Mouse (Mus musculus) frontal cortex, adult 2 months (tissue): ENCODE measurements around the gene Cr2. TPM values are rescaled to one million over a fixed set of nuclear protein-coding genes. Genes with fewer than 3 reads are reported as not detected.
"Not testable (repeated sequence)": the region's sequence is repeated elsewhere in the genome, so short reads cannot be mapped to it uniquely, and the experiment has no call there.

ENCODE experiments used
- DNase-seq, 2 experiments: peaks; one replicate each; pipeline ENCODE4 v3.0.0; 2022; ENCODE audit warnings: low spot score in 1 of 2; ENCODE audit errors: extremely low spot score in 1 of 2
- polyA plus RNA-seq: library from polyadenylated mRNA; depleted of rRNA; stranded (reverse); fragments of >200 nt; gene quantifications from 2 replicates; pipeline ENCODE4 v1.2.3, GENCODE M21; 2012; rRNA removed

Cr2 gene
- 0.27 and 0.58 TPM in 2 replicates for polyA plus RNA-seq

DNA sequence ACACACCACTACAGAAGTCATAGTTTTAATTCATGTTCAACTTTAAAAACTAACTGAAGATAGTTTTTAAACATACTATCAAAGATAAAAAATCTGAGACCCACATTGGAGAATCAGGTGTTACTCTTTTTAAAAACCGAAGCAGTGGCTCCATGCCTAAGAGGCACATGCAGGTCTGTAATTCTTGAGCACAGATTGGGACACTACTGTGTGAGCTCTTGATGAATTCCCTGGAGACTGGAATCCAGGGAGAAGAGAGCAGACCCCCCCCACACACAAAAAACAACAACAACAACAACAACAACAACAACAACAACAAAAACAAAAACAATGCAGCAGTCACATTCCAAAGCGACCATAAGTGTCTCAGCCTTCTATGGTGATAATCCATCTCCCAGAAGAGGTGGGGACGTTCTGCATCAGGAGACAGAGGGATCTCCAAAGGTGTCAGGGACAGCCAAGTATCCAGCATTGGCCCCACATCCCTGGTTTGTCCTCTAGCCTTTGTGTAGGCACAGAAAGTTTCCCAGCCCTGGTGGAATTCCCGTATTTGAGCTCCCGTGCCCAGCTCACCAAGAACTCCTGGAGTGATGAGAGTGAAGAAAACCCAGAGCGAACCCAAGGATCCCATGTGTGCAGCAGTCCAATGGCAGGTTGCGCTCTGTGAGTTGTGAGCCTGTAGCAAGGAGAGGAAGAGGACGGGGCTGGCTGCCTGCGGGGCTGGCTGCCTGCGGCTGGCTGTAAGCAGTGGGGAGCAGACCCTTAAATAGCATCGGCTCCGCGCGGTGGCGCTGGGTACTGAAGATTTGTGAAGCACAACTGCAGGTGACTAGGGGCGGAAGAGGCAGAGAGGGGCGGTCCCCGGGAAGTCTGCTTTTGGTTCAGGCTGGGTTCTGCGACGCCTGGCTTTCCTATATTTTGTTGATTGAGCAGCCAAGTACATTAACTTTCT, at the start of gene Cr2:
TSS of gene Cr2 (minus strand) at position 737 of the 952 bp plus-strand sequence.
- DNase-seq: peak; percentile 3 to 66

DNA sequence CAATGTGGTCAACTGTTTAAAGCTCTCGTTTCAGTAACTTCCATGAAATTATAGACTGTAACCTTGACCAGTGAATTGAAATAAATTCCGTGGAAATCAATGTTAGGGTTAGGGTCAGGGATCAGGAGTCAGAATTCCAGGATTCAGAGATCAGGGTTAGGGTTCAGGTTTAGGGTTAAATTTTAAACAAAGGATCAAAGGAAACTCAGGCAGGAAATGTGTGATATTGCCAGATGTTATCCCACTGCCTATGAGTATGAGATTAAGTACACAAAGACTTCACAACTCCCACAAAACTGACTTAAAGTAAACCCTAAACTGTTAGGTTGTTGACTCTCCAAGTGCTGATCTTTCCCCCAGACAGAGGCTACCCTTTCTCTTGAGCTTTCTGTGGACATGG, 45.3 kb upstream of the Cr2 start:
- no peak for DNase-seq

DNA sequence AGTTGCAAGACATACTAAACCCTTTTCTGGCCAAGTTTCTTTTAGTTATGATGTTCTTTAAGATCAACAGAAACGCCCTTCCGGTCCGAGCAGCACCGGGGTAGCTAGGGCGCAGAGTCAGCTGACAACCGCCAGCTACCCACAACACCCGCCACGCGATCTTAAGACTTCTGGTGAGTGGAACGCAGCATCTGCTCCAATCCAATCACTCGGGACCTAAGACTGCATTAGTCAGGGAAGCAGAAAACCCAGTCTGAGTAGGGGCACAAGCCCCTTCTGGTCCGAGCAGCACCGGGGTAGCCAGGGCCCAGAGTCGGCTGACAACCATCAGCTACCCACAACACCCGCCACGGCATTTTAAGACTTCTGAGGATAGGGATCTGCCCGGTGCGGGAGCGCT, 36.3 kb upstream of the Cr2 start:
- not testable (repeated sequence) for DNase-seq

DNA sequence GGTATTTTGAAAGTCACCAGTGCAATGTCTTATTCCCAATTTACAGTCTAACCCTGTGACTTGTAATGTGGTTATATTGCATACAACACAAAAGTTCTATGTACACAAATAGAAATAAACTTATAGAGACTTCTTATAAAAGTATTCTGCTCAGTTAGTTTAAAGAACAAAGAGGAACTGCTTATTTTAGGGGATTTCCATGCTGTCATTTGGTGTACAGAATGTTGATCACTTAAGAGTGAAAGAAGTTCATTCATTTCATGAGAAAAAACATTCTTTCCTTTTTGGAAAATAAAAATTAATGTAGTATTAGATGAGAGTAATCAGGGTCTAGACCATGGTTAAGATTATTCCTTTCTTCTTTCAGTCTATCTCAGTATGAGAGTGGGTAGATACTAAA, 8.2 kb upstream of the Cr2 start:
- no peak for DNase-seq

DNA sequence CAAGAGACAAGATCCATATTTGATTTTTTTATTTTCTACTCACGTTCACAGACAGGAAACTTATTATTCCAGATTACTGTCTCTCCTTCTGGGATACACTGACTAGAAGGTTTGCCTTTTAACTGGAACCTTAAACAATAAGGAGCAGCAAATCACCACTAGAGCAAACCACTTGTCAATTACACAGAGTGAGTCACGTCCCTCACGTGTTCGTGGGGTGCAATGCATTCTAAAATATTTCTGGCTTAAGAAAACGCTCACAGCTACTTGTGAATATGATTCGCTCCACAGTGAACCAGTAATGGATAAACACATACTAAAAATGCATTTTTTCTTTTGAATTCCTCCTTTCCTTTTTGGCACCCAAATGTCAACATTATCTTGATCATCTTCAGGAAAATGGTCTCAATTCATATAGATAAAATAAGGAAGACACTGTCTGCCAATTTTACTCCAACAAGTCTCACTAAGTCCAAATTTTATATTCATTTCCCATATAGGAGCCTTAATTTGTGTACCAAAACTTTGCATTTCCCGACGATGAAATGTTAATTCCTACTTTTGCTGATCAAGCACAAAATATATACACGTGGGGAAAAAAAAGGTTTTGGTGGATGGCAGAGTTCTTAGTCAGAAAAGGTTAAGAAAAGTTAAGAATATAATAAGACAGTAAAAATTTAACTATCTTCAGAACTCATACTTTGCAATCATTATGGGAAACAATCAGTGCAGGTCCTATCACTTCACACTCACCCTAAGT, 11.3 kb downstream of the Cr2 start:
- DNase-seq: no peak

DNA sequence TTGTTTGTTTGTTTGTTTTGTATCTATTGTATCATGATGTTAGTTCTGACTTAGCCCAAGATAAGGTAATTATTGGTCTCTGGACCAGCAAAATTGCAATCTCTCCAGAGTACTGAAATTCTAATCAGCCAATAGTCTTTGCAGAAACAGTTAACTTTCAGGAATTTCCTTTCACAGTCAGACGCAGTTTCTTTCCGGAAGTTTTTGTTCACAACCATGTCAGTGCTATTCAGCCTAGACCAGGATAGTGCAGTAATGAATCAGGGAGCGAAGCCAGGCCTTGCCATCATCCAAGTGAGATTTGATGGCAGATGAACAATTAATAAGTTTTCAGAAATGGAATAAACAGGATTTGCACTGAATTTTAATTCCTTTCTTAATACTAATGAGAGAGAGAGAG, 44.4 kb downstream of the Cr2 start:
- no peak for DNase-seq

DNA sequence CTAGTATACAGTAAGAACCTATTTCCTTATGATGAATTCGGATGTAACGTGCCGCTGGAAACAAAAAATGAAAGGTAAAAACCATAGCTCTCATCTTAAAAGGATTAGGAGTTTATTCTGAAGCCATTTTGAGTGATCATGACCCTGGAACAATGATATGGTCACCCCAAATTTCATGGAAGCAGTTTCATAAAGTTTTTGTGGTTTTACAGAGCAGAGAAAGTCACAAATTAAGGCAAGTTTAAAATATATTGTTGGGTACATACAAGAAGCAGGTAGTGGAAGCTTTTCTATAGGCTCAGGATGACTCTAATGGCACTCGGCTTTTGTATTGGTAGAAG, 44.9 kb downstream of the Cr2 start:
- DNase-seq: no peak

DNA sequence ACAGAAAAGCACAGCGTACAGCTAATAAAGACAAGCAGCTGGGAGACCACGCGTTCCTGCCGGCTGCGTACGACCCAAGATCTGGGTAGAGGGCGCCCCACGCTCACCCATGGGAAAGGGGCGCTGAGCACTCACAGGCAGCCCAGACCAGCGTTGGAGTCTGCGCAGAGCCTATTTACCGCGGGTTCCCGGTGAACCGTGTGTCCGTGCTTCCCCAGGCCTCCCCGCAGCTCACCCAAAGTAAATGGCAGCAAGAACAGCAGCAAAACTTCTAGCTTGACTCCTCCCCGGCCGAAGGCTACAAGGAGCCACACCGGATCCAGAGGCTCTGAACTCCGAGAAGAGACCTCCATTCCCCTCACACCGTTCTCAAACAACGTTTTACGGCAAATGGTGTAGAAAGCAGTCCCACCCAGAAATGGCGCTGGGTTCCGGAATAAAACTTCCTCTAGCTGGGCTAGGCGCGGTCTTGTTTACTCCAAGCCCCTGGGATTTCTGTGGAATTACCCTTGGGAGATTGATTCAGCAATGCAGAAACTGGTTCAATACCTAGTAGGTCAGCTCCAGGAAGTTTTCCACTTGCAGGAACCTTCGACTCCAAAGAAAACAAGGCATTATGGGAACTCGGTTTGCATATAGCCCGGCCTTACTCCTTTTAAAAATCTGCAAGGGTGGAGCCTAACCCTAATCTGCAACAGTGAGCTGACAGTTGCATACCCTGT, 45.4 kb downstream of the Cr2 start, which contains the start of gene Cr1l:
TSS of gene Cr1l (minus strand) at position 634 of the 722 bp plus-strand sequence.
- DNase-seq: peak; percentile 71 to 90

DNA sequence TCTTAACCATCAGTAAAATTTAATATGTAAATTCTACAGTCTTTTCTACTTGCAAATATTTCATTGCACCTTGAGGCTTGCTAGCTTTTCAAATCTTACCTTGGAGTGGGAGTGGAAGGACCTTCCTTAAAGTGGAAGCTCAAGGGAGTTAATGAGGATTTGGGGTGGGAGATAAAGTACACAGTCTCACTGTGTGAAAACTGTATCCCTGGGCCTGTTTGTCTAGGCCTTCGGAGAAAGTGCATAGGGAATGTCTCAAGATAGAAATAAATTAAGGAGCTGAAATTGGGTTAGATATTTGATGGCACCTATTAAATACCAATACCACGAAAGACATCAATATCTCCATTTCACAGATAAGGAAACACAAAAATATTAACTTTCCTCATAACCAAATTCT, 46.0 kb downstream of the Cr2 start:
- DNase-seq: peak in 1 of 2 experiments; percentile 17

DNA sequence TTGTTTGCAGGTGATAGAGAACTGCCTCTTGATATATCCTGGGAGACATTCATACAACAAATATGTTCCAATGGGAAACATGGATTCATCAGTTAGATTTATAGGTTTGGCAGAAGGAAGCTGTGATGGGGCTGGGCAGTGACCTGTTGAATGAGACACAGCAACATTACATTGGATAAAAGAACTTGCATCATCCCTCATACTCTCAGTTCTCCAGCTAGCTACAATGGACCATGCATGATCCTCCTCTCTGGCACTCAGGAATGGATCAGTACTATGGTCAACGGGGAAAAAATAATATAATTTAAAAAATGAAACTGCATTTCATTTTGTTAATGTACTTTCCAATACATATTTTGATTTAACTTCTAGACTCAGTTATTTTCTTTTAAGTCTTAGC, 46.6 kb downstream of the Cr2 start:
- no peak for DNase-seq

DNA sequence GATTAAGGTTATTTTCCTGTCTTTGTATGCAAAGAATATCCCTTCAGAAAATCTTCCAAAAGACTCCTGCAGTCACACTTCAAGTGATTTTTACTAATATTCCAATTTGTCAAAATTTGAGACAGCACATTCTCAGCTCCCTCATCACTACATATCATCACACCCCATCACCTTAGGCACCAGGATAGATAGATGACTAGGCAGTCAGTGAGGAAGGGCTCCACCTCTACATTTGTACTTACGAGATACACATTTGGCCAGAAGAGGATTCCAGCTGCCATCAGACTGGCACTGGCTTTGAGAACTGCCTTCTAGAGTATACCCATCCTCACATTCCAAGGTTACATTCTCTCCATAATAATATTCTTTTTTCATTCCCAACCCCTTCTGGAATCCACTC, 62.1 kb downstream of the Cr2 start:
- DNase-seq: no peak

DNA sequence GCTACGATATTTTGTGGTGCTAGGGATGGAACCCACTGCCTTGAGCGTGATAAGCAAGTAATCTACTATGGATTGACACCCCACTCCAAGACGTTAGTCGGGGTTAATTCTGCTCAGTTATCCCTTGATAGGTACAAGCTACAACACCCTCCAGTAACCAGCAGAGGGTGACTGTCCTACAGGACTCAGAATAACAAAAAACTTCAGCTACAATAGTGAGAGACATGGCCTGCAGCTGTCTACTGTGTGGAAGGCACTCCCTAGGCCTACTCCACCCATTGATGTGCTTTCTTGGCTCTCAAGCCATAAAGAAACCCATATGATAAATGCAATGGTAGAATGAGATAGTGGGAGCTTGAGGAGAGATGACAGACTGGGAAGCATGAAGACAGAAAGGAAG, 62.9 kb downstream of the Cr2 start:
- no peak for DNase-seq

DNA sequence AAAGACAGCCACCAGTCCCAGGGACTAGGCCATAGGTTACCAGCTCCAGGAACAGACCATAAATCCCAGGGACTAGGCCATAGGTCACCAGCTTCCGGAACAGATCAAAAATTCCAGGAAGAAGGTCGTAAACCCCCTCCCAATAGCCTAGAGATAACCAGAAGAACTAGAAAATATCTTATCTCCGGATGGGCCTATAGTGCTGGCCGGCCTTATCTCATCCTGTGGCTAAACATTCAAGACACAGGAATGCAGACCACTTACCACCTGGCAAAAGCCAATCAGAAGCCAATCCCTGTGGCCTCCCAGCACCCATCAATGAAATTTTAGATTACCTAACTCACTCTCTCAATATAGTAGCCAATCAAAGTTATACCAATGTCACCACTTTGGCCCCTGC, 75.8 kb downstream of the Cr2 start:
- DNase-seq: no peak

DNA sequence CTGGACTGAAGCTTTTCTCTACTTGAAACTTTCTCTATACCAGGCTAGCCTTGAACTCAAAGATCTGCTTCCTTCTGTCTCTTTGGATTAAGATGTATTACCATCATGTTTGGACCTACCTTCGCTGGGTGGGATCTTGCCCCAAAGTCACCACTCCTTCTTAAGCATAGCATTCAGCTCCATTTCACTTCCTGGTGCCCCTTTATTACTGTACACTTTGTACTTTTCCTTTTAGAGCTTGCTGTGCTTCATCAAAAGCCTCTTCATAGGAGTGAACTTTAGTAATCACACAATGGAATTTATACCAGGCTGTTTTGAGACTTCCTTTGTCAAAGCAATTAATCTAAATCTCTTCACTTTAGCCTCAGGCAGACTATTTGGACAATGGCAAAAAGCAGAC, 78.5 kb downstream of the Cr2 start:
- DNase-seq: no peak

DNA sequence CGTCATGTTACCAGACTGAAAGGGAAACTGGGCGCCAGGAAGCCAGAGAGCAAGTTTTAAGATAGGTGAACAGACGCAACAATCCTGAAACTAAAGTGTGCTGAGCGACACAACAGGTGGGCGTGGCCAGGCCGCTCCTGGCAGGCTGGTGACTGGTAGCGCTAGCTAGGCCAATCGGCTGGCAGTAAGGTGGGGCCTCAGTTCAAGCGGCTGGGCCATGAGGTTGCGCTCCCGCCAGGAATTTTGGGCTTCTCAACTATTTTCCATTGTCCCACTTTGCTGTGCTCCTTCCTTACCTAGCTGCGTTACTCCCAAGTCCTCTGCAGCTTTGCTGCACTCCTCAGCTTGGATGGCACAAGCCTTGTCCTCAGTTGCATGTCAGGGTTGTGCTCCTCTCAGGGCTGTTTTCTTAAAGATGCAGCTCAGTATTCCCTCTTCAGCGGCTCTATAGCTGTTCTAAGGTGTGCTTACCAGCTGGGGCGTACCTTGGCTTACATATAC, 84.2 kb downstream of the Cr2 start, which contains the start of gene Cd46:
TSS of gene Cd46 (minus strand) at position 30 of the 501 bp plus-strand sequence.
- no peak for DNase-seq

DNA sequence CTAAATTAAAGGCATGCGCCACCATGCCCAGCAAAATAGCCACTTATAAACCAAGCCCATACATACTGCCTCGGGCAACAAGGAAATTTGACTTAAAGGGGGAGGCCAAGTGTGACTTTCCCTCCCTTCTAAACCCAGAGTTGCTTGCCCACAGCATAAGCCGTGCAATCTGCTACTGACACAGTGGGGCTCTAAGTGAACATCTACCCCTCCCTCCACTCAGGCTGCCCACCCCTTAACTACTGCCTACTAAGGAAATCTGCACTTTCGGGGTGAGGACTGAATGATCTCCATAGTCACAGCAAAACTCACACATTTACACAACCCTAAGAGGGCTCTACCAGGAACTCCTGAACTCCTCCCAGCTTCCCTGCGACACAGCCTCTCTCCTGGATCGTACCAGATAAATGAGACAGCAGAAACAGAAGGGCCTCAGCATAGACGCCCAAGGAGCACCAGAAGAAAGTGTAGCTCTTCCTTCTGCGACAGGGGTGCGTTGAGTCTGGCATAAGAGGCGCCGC, 84.8 kb downstream of the Cr2 start:
- no peak for DNase-seq
